Mouse (Mus musculus) adrenal gland (tissue): ENCODE measurements around the gene Asl.

ENCODE experiments used
- intact Hi-C: fragments of 180-260 bp; cut with DNase I; formaldehyde crosslinking; loops from one replicate; pipeline ENCODE4 v1.15.1; 2025

Gene Asl

DNA sequence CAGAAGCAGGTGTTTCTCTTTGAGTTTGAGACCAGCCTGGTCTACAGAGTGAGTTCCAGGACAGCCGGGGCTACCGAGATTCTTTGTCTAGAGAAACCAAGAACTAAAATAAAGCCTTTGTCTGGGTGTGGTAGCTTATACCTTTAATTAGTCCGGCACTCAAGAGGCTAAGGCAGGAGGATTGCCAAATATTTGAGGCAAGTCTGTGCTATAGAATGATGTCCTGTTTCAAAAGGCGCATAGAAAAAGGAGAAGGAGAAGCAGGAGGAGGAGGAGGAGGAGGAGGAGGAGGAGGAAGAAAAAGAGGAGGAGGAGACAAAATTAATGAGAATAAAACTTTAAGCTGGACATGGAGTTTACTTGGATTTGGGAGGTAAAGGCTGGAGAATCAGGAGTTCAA is 65.8 kb downstream of the Asl start:
- intact Hi-C loops = no loop called here
